Mouse (Mus musculus) CH12.LX (cell line): ENCODE measurements around the gene Mgat5. TPM values are rescaled to one million over a fixed set of nuclear protein-coding genes. Genes with fewer than 3 reads are reported as not detected.

ENCODE experiments used
- DNase-seq: peaks from one replicate; pipeline ENCODE4 v3.0.0-alpha.2; 2013; ENCODE audit errors: extremely low read depth
- H3K27ac ChIP-seq: 2 replicates; pipeline ENCODE4 v1.5.1; 2012; ENCODE audit warnings: low read depth, mild to moderate bottlenecking, control low read depth, moderate library complexity; ENCODE audit not compliant: insufficient read depth
- H3K27me3 ChIP-seq: replicated peaks from 2 replicates; pipeline ENCODE3; 2012; ENCODE audit warnings: inconsistent platforms
- H3K36me3 ChIP-seq, 2 experiments: replicated peaks in 1 of 2; 2 replicates each; pipeline versions ENCODE3 to v1.6.1; 2012; ENCODE audit warnings: inconsistent platforms in 1 of 2, low read length in 1 of 2, mild to moderate bottlenecking in 1 of 2, mixed read lengths in 1 of 2, moderate library complexity in 1 of 2; ENCODE audit not compliant: control insufficient read depth in 1 of 2, insufficient read depth in 1 of 2
- H3K4me1 ChIP-seq, 2 experiments: 2 replicates each; pipeline ENCODE4 v1.6.1; 2012; ENCODE audit warnings: inconsistent platforms in 1 of 2, moderate library complexity in 1 of 2; ENCODE audit not compliant: insufficient read depth in 2 of 2, control insufficient read depth in 1 of 2
- H3K4me2 ChIP-seq: 2 replicates; pipeline ENCODE4 v1.6.1; 2012; ENCODE audit warnings: low read depth, mild to moderate bottlenecking, control low read depth; ENCODE audit not compliant: poor library complexity, insufficient read depth, severe bottlenecking
- H3K4me3 ChIP-seq, 3 experiments: fragments of 150-350 bp in 1 of 3; sonication (generic) in 1 of 3; replicated peaks in 1 of 3; 2 replicates each; pipeline versions ENCODE3 to v1.5.1; 2011 to 2012; ENCODE audit warnings: low read depth in 2 of 3, low read length in 2 of 3, mild to moderate bottlenecking in 2 of 3, moderate library complexity in 2 of 3, control low read depth in 1 of 3, improper control_type of control experiment in 1 of 3, inconsistent platforms in 1 of 3, mixed read lengths in 1 of 3; ENCODE audit not compliant: poor library complexity in 1 of 3
- H3K79me2 ChIP-seq: replicated peaks from 2 replicates; pipeline ENCODE4 v1.6.1; 2012; ENCODE audit warnings: mild to moderate bottlenecking, moderate library complexity; ENCODE audit not compliant: control insufficient read depth, poor library complexity, insufficient read depth, severe bottlenecking; ENCODE audit errors: extremely low read depth
- H3K9ac ChIP-seq: 2 replicates; pipeline ENCODE4 v1.6.1; 2012; ENCODE audit warnings: low read depth, mild to moderate bottlenecking, control low read depth, moderate library complexity; ENCODE audit not compliant: insufficient read depth
- H3K9me3 ChIP-seq: replicated peaks from 2 replicates; pipeline ENCODE3; 2012; ENCODE audit warnings: low read length, inconsistent platforms, mixed read lengths
- BHLHE40 ChIP-seq: IDR thresholded peaks from 2 replicates; pipeline ENCODE4 v1.6.1; 2011; ENCODE audit warnings: mild to moderate bottlenecking, low read depth, low read length, improper control_type of control experiment
- CHD1 ChIP-seq: IDR thresholded peaks from 2 replicates; pipeline ENCODE4 v1.6.1; 2012; ENCODE audit warnings: low read depth, low read length, improper control_type of control experiment, inconsistent platforms
- CHD2 ChIP-seq: IDR thresholded peaks from 2 replicates; pipeline ENCODE4 v1.6.1; 2011; ENCODE audit warnings: low read length, improper control_type of control experiment
- CTCF ChIP-seq, 2 experiments: IDR thresholded peaks in 1 of 2; conservative IDR thresholded peaks in 1 of 2; 2 replicates each; pipeline ENCODE4 v1.5.1; 2011 to 2012; ENCODE audit warnings: low read depth in 2 of 2, low read length in 2 of 2, improper control_type of control experiment in 1 of 2, inconsistent platforms in 1 of 2, mild to moderate bottlenecking in 1 of 2, moderate library complexity in 1 of 2
- ETS1 ChIP-seq: conservative IDR thresholded peaks from 2 replicates; pipeline ENCODE4 v1.6.1; 2012; ENCODE audit warnings: low read depth, mild to moderate bottlenecking, inconsistent platforms, low read length, improper control_type of control experiment, moderate library complexity
- GABPA ChIP-seq: IDR thresholded peaks from 2 replicates; pipeline ENCODE4 v1.6.1; 2012; ENCODE audit warnings: low read depth, low read length, improper control_type of control experiment, inconsistent platforms; ENCODE audit not compliant: insufficient replicate concordance
- HCFC1 ChIP-seq: IDR thresholded peaks from 2 replicates; pipeline ENCODE4 v1.6.1; 2012; ENCODE audit warnings: low read depth, mild to moderate bottlenecking, inconsistent platforms, low read length, improper control_type of control experiment
- JUN ChIP-seq: IDR thresholded peaks from 2 replicates; pipeline ENCODE4 v1.6.1; 2011; ENCODE audit warnings: low read depth, mild to moderate bottlenecking, low read length, improper control_type of control experiment, moderate library complexity; ENCODE audit not compliant: insufficient read depth
- JUND ChIP-seq: conservative IDR thresholded peaks from 2 replicates; pipeline ENCODE4 v1.6.1; 2011; ENCODE audit warnings: low read depth, low read length, improper control_type of control experiment
- MAFK ChIP-seq: IDR thresholded peaks from 2 replicates; pipeline ENCODE4 v1.6.1; 2011; ENCODE audit warnings: low read length, improper control_type of control experiment; ENCODE audit not compliant: insufficient replicate concordance
- MAX ChIP-seq: IDR thresholded peaks from 2 replicates; pipeline ENCODE4 v1.6.1; 2011; ENCODE audit warnings: low read length, improper control_type of control experiment
- MAZ ChIP-seq: IDR thresholded peaks from 2 replicates; pipeline ENCODE4 v1.6.1; 2012; ENCODE audit warnings: low read depth, mild to moderate bottlenecking, inconsistent platforms, low read length, improper control_type of control experiment, moderate library complexity
- MEF2A ChIP-seq: IDR thresholded peaks from 2 replicates; pipeline ENCODE4 v1.6.1; 2014; ENCODE audit warnings: low read depth, mild to moderate bottlenecking, inconsistent platforms, low read length, improper control_type of control experiment, borderline replicate concordance
- MXI1 ChIP-seq: IDR thresholded peaks from 2 replicates; pipeline ENCODE4 v1.6.1; 2011; ENCODE audit warnings: mild to moderate bottlenecking, low read depth, low read length, improper control_type of control experiment
- MYC ChIP-seq: IDR thresholded peaks from 2 replicates; pipeline ENCODE4 v1.6.1; 2011; ENCODE audit warnings: low read depth, mild to moderate bottlenecking, improper control_type of control experiment, low read length
- POLR2A ChIP-seq: IDR thresholded peaks from 2 replicates; pipeline ENCODE4 v1.6.1; 2011; ENCODE audit warnings: low read depth, mild to moderate bottlenecking, improper control_type of control experiment, low read length
- TBP ChIP-seq: conservative IDR thresholded peaks from 2 replicates; pipeline ENCODE4 v1.6.1; 2011; ENCODE audit warnings: low read depth, low read length, improper control_type of control experiment
- TCF12 ChIP-seq: IDR thresholded peaks from 2 replicates; pipeline ENCODE4 v1.6.1; 2014; ENCODE audit warnings: low read depth, mild to moderate bottlenecking, inconsistent platforms, low read length, improper control_type of control experiment
- USF2 ChIP-seq: conservative IDR thresholded peaks from 2 replicates; pipeline ENCODE4 v1.6.1; 2011; ENCODE audit warnings: low read depth, low read length, improper control_type of control experiment
- ZC3H11A ChIP-seq: IDR thresholded peaks from 2 replicates; pipeline ENCODE4 v1.6.1; 2012; ENCODE audit warnings: low read depth, mild to moderate bottlenecking, inconsistent platforms, low read length, improper control_type of control experiment
- ZNF384 ChIP-seq: IDR thresholded peaks from 2 replicates; pipeline ENCODE4 v1.6.1; 2012; ENCODE audit warnings: low read depth, low read length, improper control_type of control experiment, inconsistent platforms
- dilution Hi-C: fragments of 300-500 bp; cut with MboI; formaldehyde crosslinking; loops from 2 replicates; pipeline ENCODE4 v1.14.3; 2020; ENCODE audit warnings: low sequenced_read_pairs; ENCODE audit not compliant: extremely low pct_unique_long_range_greater_than_20kb, extremely low pct_ligation_motif_present
- in situ Hi-C: fragments of 300-500 bp; cut with MboI; formaldehyde crosslinking; loops from 3 replicates; pipeline ENCODE4 v1.14.3; 2019; ENCODE audit warnings: low sequenced_read_pairs, low pct_ligation_motif_present, low pct_unique_long_range_greater_than_20kb, mixed read lengths
- polyA plus RNA-seq: library from polyadenylated mRNA; unstranded; fragments of >175 nt; gene quantifications from 2 replicates; pipeline ENCODE4 v1.2.1, GENCODE M21; 2012; ENCODE audit warnings: low read depth; ENCODE audit not compliant: insufficient read length
- total RNA-seq, 2 experiments: library from RNA; depleted of rRNA; stranded (reverse); fragments of 300-350 nt in 1 of 2; fragments of >200 nt in 1 of 2; gene quantifications; 2 replicates each; pipeline ENCODE4 v1.2.3; 2012 to 2014

The Mgat5 gene
- total and polyA plus RNA-seq, 3 experiments = 5.9 to 8.8 (median 6.6) TPM

- Histone ChIP-seq H3K4me3 (no peak overlapping the region), H3K4me2 (no peak overlapping the region), H3K27me3 (no peaks in the 10 kb centered on the region), H3K36me3 (peaks cover 0 to 8% of the 10 kb centered on the region in 2 experiments), H3K79me2 (no peaks in the 10 kb centered on the region), H3K4me1 (peaks cover 4 to 46% of the 10 kb centered on the region in 2 experiments; a peak in 3 of 4 replicates), H3K27ac (no peak overlapping the region), H3K9me3 (no peaks in the 10 kb centered on the region), H3K9ac (no peak overlapping the region)
- no peak for DNase-seq
- TF ChIP-seq CHD1 = no peak
- TF ChIP-seq JUND = no peak
- no peak for TF ChIP-seq TCF12
- no peak for TF ChIP-seq JUN
- TF ChIP-seq MAFK = no peak
- no peak for TF ChIP-seq BHLHE40
- TF ChIP-seq ZC3H11A = no peak
- no peak for TF ChIP-seq GABPA
- no peak for TF ChIP-seq POLR2A
- TF ChIP-seq ETS1 = no peak
- no peak for TF ChIP-seq CHD2
- no peak for TF ChIP-seq MAZ
- no peak for TF ChIP-seq ZNF384
- no peak for TF ChIP-seq MEF2A
- TF ChIP-seq MYC = no peak
- no peak for TF ChIP-seq HCFC1
- TF ChIP-seq USF2 = no peak
- TF ChIP-seq TBP = no peak
- in situ Hi-C loops (no loop called here), dilution Hi-C loops (no loop called here)
Observed at GRCm38 (mm10) chr1:127244054-127244770, 39.4 kb downstream of the Mgat5 start.

- TF ChIP-seq MXI1 (no peak), CTCF (conservative IDR thresholded peaks at IDR 0.05 in 1 of 2, IDR thresholded peaks at IDR 0.05 in 1 of 2; ENCODE audit: low read depth in 2 of 2, low read length in 2 of 2) (no peak), MEF2A (no peak), MAX (no peak)
- TF ChIP-seq, all 38 proteins: peak for 0
- Histone ChIP-seq H3K9me3 (no peaks in the 10 kb centered on the region), H3K9ac (no peak overlapping the region), H3K4me3 (no peak overlapping the region), H3K4me2 (no peak overlapping the region), H3K27ac (no peak overlapping the region), H3K27me3 (no peaks in the 10 kb centered on the region), H3K79me2 (no peaks in the 10 kb centered on the region), H3K4me1 (peaks cover 0 to 43% of the 10 kb centered on the region in 2 experiments; a peak in 2 of 4 replicates), H3K36me3 (peaks cover 0 to 8% of the 10 kb centered on the region in 2 experiments)
- in situ Hi-C loops = no loop called here
- dilution Hi-C loops = no loop called here
- DNase-seq = no peak
Observed at GRCm38 (mm10) chr1:127246158-127246557, 41.3 kb downstream of the Mgat5 start.
